Mouse (Mus musculus): ENCODE data around the gene 4932414N04Rik.
"Not testable (repeated sequence)": the region's sequence is repeated elsewhere in the genome, so short reads cannot be mapped to it uniquely, and the experiment has no call there.

DNA sequence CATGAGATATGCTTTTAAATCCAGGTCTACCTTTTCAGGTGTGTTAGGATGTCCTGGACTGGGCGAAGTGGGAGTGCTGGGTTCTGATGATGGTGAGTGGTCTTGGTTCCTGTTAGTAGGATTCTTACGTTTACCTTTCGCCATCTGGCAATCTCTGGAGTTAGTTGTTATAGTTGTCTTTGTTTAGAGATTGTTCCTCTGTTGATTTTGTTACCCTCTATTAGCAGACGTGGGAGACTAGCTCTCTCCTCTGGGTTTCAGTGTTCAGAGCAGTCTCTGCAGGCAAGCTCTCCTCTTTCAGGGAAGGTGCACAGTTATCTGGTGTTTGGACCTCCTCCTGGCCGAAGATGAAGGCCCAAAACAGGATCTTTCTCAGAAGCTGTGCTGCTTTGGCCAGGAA is at the start of gene 4932414N04Rik:
- not testable (repeated sequence) for TF ChIP-seq POLR2A (IDR thresholded peaks at IDR 0.05; ENCODE audit: insufficient read depth, low read length); CTCF (IDR thresholded peaks at IDR 0.05; ENCODE audit: low read depth, low read length); EP300 (IDR thresholded peaks at IDR 0.05; ENCODE audit: insufficient read depth, low read depth, low read length)

All from ES-Bruce4 (cell line).